14 mouse cellular contexts compared by ENCODE assay signal in the genomic region with DNA sequence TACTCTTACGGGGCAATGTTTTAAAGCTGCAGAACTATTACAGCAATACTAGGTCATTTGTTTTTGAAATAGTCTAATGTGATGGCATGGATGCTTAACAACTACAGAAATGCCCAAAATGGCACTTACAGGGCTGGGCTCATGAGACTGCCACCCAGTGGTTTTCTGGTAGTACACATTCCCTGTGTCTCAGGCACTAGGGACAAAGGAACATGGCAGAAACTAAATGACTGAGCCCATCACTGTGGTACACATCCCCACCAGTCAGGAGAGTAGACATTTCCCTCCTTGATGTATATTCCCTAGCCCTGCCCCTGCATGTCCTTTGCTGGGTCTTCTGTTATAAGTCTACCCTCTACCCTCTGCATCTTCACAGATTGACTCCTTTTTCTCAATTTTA. TPM values are rescaled to one million over a fixed set of nuclear protein-coding genes. Genes with fewer than 3 reads are reported as not detected.
DNase-seq lines count a peak whose midpoint lies in the region; ATAC-seq and TF ChIP-seq lines count a peak whose summit lies in the region.
"Had no signal": no experiment of that assay in that cellular context is flagged by ENCODE, and none has a peak within 500 bp of the region (broad histone marks: within the 10 kb centered on the region; RNA-seq: fewer than 3 reads in every experiment).

No protein-coding gene starts in this region.

- H3K9me3 ChIP-seq in hindbrain, postnatal 0 days (ENCODE audit: low read length): no peaks in the 10 kb centered on the region
- no peaks in the 10 kb centered on the region for H3K9me3 ChIP-seq in hindbrain, embryonic 10.5 days
- H3K9me3 ChIP-seq: liver, embryonic 13.5 days; midbrain, embryonic 10.5 days had no signal

- H3K4me1 ChIP-seq in hindbrain, postnatal 0 days (ENCODE audit: insufficient read depth, low read length): no peaks in the 10 kb centered on the region
- H3K4me1 ChIP-seq in hindbrain, embryonic 10.5 days (replicated peaks): no peaks in the 10 kb centered on the region
- H3K4me1 ChIP-seq: liver, embryonic 13.5 days; midbrain, embryonic 10.5 days had no signal

- no peak for ATAC-seq in hindbrain, postnatal 0 days
- ATAC-seq in granulocyte monocyte progenitor cell, adult 5-6 weeks (replicated peaks; ENCODE audit: poor library complexity, severe bottlenecking): peak; percentile 59

- no peak overlapping the region for H3K27ac ChIP-seq in hindbrain, postnatal 0 days
- no peak overlapping the region for H3K27ac ChIP-seq in hindbrain, embryonic 10.5 days
- H3K27ac ChIP-seq: liver, embryonic 13.5 days; midbrain, embryonic 10.5 days had no signal

- DNase-seq in hindbrain, postnatal 0 days (ENCODE audit: low spot score): no peak
- no peak for DNase-seq in hindbrain, embryonic 10.5 days (ENCODE audit: low spot score)
- DNase-seq in A20 (ENCODE audit: low read depth, low spot score): peak; percentile 5
- DNase-seq in ES-CJ7 (ENCODE audit: low read depth, low spot score): peak; percentile 84
- DNase-seq in MN1 (ENCODE audit: low spot score): no peak
- no peak for DNase-seq in kidney, postnatal 36 days
- DNase-seq: cerebellum, postnatal 36 days; kidney, adult 9 months; liver, embryonic 13.5 days; thymus, postnatal 4 days had no signal

- TF ChIP-seq CTCF in hindbrain, postnatal 0 days (IDR thresholded peaks at IDR 0.05; ENCODE audit: low read depth): peak; percentile 45

- no peak overlapping the region for H3K4me2 ChIP-seq in hindbrain, postnatal 0 days (ENCODE audit: low read depth, low read length)
- H3K4me2 ChIP-seq: liver, embryonic 13.5 days had no signal

- H3K36me3 ChIP-seq in hindbrain, postnatal 0 days (ENCODE audit: insufficient read depth, low read length): no peaks in the 10 kb centered on the region
- H3K36me3 ChIP-seq in hindbrain, embryonic 10.5 days: no peaks in the 10 kb centered on the region
- H3K36me3 ChIP-seq: liver, embryonic 13.5 days; midbrain, embryonic 10.5 days had no signal

- H3K4me3 ChIP-seq in hindbrain, postnatal 0 days (ENCODE audit: low read length): no peak overlapping the region
- H3K4me3 ChIP-seq in hindbrain, embryonic 10.5 days: no peak overlapping the region
- H3K4me3 ChIP-seq: erythroblast, embryonic 14.5 days; liver, embryonic 13.5 days; midbrain, embryonic 10.5 days had no signal

- H3K9ac ChIP-seq in hindbrain, postnatal 0 days (replicated peaks; ENCODE audit: low read length): no peak overlapping the region
- H3K9ac ChIP-seq: liver, embryonic 13.5 days had no signal

- H3K27me3 ChIP-seq in hindbrain, postnatal 0 days (ENCODE audit: insufficient read depth, low read length): no peaks in the 10 kb centered on the region
- H3K27me3 ChIP-seq in hindbrain, embryonic 10.5 days (ENCODE audit: insufficient read depth, poor library complexity, severe bottlenecking): no peaks in the 10 kb centered on the region
- H3K27me3 ChIP-seq: liver, embryonic 13.5 days had no signal

- WGBS in hindbrain, postnatal 0 days: 85% methylated on average over 1 of the region's 1 CpGs
- 87% methylated on average over 1 of the region's 1 CpGs for WGBS in hindbrain, embryonic 10.5 days

RNA-seq across cellular contexts. Expression of gene Capsl, which starts 16.2 kb away (rescaled TPM):
- 3.8 and 4.8 TPM in 2 replicates for total RNA-seq in hindbrain, postnatal 0 days (2014; rRNA removed)
- polyA plus RNA-seq in hindbrain, postnatal 0 days (2015; fragmentation: Nextera tagmentation; extraction: Ambion mirVana): 8.3 and 9.2 TPM in 2 replicates
- 1.7 and 4.3 TPM in 2 replicates for polyA plus RNA-seq in hindbrain, embryonic 10.5 days (2016; fragmentation: Nextera tagmentation; extraction: Ambion mirVana)
- total RNA-seq in granulocyte monocyte progenitor cell, adult 5-6 weeks (2014; fragmentation: Nextera tagmentation): 3.9 TPM in 1 of 2 replicates, not detected in the other
- total RNA-seq in granulocyte monocyte progenitor cell, adult 5-6 weeks (2017): 2.3 TPM in 1 of 2 replicates, not detected in the other
- total RNA-seq: gastrocnemius, adult 8-10 months had no signal
- polyA plus RNA-seq: erythroblast, embryonic 14.5 days had no signal

Comparison
In these comparisons a context has a peak if more than half of its experiments do, and no peak if none do; other contexts are left out.
1. DNase-seq: peak in A20 (single experiment) and ES-CJ7 (single experiment); none in hindbrain, postnatal 0 days (single experiment), hindbrain, embryonic 10.5 days (single experiment), MN1 (single experiment) and kidney, postnatal 36 days (0 of 2).